Mouse (Mus musculus): Measurements from ENCODE around the gene Gm4301.
"Not testable (repeated sequence)": the region's sequence is repeated elsewhere in the genome, so short reads cannot be mapped to it uniquely, and the experiment has no call there.

The Gm4301 gene

DNA sequence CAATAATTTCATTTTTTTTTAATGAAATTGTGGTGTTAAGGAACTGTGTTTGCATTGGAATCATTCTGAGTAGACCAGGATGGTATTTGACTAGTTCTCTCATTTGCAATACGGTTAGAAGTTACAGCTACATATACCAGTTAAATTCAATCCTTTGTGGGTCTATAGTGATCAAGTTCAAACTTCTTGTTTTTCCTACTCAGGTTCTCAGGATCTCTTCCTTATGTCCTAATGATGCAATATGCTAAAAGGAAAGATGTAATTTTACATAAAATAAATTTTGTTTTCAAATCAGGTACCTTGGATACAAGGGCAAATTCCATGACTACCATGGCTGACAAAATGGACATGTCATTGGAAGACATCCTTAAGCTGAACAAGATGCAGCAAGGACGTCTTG, at the start of gene Gm4301:
Gm4301 (plus strand) TSS at position 301 of the 400 bp plus-strand sequence.
- DNase-seq, result not testable (repeated sequence)

- DNase-seq, result no peak
Observed at GRCm38 (mm10) chr10:100296105-100296504, 39.4 kb upstream of the Gm4301 start.

DNA sequence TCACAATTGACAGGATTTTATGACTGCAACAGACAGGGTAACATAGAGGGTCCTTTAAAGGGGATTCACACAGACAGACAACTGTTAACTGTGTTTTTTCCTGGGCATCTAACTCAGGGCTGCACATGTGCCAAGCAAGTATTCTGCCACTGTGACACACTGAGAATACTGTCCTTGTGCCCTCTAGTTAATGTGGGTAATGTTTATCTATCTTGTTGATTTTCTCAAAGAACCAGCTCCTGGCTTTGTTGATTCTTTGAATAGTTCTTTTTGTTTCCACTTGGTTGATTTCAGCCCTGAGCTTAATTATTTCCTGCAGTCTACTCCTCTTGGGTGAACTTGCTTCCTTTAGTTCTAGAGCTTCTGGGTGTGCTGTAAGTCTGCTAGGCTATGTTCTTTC, 35.4 kb upstream of the Gm4301 start:
- not testable (repeated sequence) for DNase-seq

- DNase-seq, result not testable (repeated sequence)
Observed at GRCm38 (mm10) chr10:100340536-100340935, 5.1 kb downstream of the Gm4301 start, which contains the start of gene Gm4302. Gene Gm4302, plus strand, starts transcription at chr10:100340836.

GRCm38 (mm10) chr10:100345672-100346071, 10.2 kb downstream of the Gm4301 start, which contains the start of gene Gm4303:
Gene Gm4303, plus strand, starts transcription at chr10:100345972.
- DNase-seq, result not testable (repeated sequence)

- not testable (repeated sequence) for DNase-seq
Observed at GRCm38 (mm10) chr10:100350793-100351192, 15.3 kb downstream of the Gm4301 start, which contains the start of gene Gm4305. Gene Gm4305, plus strand, starts transcription at chr10:100351093.

- DNase-seq, result peak; percentile 1
Observed at GRCm38 (mm10) chr10:100356841-100357240, 21.4 kb downstream of the Gm4301 start.

- DNase-seq, result not testable (repeated sequence)
Observed at GRCm38 (mm10) chr10:100361038-100361437, 25.6 kb downstream of the Gm4301 start, which contains the start of gene Gm4307. Gene Gm4307, plus strand, starts transcription at chr10:100361338.

GRCm38 (mm10) chr10:100382460-100382859, 47.0 kb downstream of the Gm4301 start, which contains the start of gene Gm4312:
Gene Gm4312, minus strand, starts transcription at chr10:100382560.
- DNase-seq, result not testable (repeated sequence)
